Mouse (Mus musculus) megakaryocyte, embryonic 14.5 days (primary cell): ENCODE measurements around the gene Nsd1.

Source experiments
- FLI1 ChIP-seq: IDR thresholded peaks from 2 replicates; pipeline ENCODE4 v1.6.1; 2012; ENCODE audit warnings: low read length, inconsistent platforms, mixed read lengths
- GATA1 ChIP-seq: IDR thresholded peaks from 3 replicates; pipeline ENCODE4 v1.6.1; 2012; ENCODE audit warnings: mixed read lengths, low read length, inconsistent platforms, borderline replicate concordance

DNA sequence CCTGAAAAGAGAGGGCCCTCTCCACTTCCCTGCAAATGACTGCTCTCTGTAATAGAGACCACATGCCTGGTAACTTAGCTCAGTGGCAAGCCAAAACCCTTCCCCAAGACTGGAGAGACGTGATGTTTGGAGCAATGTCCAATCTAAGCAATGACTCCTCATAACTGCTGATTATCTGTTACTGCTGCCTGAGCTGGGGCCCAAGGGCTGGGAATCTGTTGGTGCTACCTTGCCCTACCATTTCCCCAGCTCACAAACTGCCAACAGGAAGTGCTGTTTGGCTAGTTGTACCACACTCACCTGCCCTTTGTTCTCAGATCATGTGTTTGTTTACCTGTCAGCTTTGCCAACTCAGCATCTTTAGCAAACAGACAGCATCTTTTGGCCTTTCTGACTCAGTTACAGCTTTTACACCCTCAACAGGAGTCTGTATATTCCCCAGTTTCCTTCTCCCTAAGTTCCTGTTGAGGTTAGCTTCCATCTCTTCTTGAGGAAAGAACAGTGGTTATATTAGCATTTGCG lies 105.4 kb downstream of the Nsd1 start:
- no peak for TF ChIP-seq GATA1
- TF ChIP-seq FLI1 = no peak
